Mouse (Mus musculus) WW6 (cell line): ENCODE results near the gene Lexm.

ENCODE experiments used
- DNase-seq: peaks from one replicate; pipeline ENCODE4 v3.0.0-alpha.2; 2013; ENCODE audit warnings: low read depth, low spot score

The Lexm gene

GRCm38 (mm10) chr4:106545817-106546373, 71.1 kb downstream of the Lexm start:
- no peak for DNase-seq

GRCm38 (mm10) chr4:106542211-106542610, 74.8 kb downstream of the Lexm start:
- no peak for DNase-seq

GRCm38 (mm10) chr4:106541491-106541890, 75.5 kb downstream of the Lexm start:
- no peak for DNase-seq
